24 mouse cellular contexts compared by ENCODE assay signal in genomic region chr9:67904355-67904754, GRCm38 (mm10).
"Had no signal": no experiment of that assay in that cellular context is flagged by ENCODE, and none has a peak within 500 bp of the region (broad histone marks: within the 10 kb centered on the region; RNA-seq: fewer than 3 reads in every experiment).

No protein-coding gene starts in this region.

- H3K27ac ChIP-seq: heart, adult 2 months; heart, embryonic 13.5 days; heart, embryonic 15.5 days; hindbrain, embryonic 13.5 days; hindbrain, embryonic 15.5 days; hindbrain, postnatal 0 days; intestine, embryonic 15.5 days; layer of hippocampus, adult 2 months; limb, embryonic 13.5 days; limb, embryonic 15.5 days; liver, embryonic 12.5 days; liver, embryonic 14.5 days had no signal

- H3K4me1 ChIP-seq: hindbrain, embryonic 13.5 days; hindbrain, embryonic 15.5 days; intestine, embryonic 15.5 days; limb, embryonic 13.5 days; limb, embryonic 15.5 days; liver, embryonic 12.5 days had no signal

- ATAC-seq: hindbrain, postnatal 0 days; inflammation-experienced regulatory T-cells, adult 6 months; intestine, embryonic 15.5 days; intestine, postnatal 0 days; liver, embryonic 12.5 days had no signal

- H3K4me3 ChIP-seq: heart, adult 2 months; heart, embryonic 13.5 days; heart, embryonic 15.5 days; hindbrain, embryonic 13.5 days; hindbrain, embryonic 15.5 days; intestine, embryonic 15.5 days; layer of hippocampus, adult 2 months; limb, embryonic 13.5 days; limb, embryonic 15.5 days; liver, embryonic 12.5 days had no signal

- H3K4me2 ChIP-seq: heart, embryonic 13.5 days; heart, embryonic 15.5 days; hindbrain, embryonic 13.5 days; hindbrain, embryonic 15.5 days; intestine, embryonic 15.5 days; limb, embryonic 13.5 days; limb, embryonic 15.5 days; liver, embryonic 12.5 days had no signal

- DNase-seq: gastrocnemius, postnatal 14 days; gastrocnemius, postnatal 36 days; heart, adult 2 months; heart, postnatal 14 days; heart, postnatal 36 days; kidney, adult 18-20 months; kidney, adult 8-10 months; kidney, postnatal 10 days; kidney, postnatal 25 days; kidney, postnatal 4 days; left cerebral cortex, postnatal 4 days had no signal

- H3K9me3 ChIP-seq: heart, embryonic 13.5 days; heart, embryonic 15.5 days; hindbrain, embryonic 13.5 days; hindbrain, embryonic 15.5 days; intestine, embryonic 15.5 days; limb, embryonic 13.5 days; limb, embryonic 15.5 days; liver, embryonic 12.5 days had no signal

- H3K27me3 ChIP-seq: heart, embryonic 13.5 days; heart, embryonic 15.5 days; hindbrain, embryonic 13.5 days; hindbrain, embryonic 15.5 days; intestine, embryonic 15.5 days; limb, embryonic 13.5 days; limb, embryonic 15.5 days; liver, embryonic 12.5 days had no signal

- H3K9ac ChIP-seq: heart, embryonic 13.5 days; heart, embryonic 15.5 days; hindbrain, embryonic 13.5 days; hindbrain, embryonic 15.5 days; intestine, embryonic 15.5 days; limb, embryonic 13.5 days; limb, embryonic 15.5 days; liver, embryonic 12.5 days; liver, embryonic 14.5 days had no signal
